Mouse (Mus musculus) kidney, embryonic 15.5 days (tissue): ENCODE data around the gene Lif. TPM values are rescaled to one million over a fixed set of nuclear protein-coding genes. Genes with fewer than 3 reads are reported as not detected.

ENCODE experiments used
- ATAC-seq: fragments of 200-750 bp; cut with Nextera tagmentation; replicated peaks from 2 replicates; pipeline ENCODE4 v1.8.0; 2017; ENCODE audit warnings: moderate TSS enrichment; ENCODE audit not compliant: low FRiP score
- H3K27ac ChIP-seq: fragments of 300-500 bp; sonication (generic); 2 replicates; pipeline ENCODE4 v1.5.1; 2015; ENCODE audit warnings: mild to moderate bottlenecking, inconsistent platforms
- H3K27me3 ChIP-seq: fragments of 300-500 bp; sonication (generic); 2 replicates; pipeline ENCODE4 v1.6.1; 2015; ENCODE audit warnings: inconsistent platforms
- H3K36me3 ChIP-seq: fragments of 300-500 bp; sonication (generic); 2 replicates; pipeline ENCODE4 v1.6.1; 2015; ENCODE audit warnings: inconsistent platforms
- H3K4me1 ChIP-seq: fragments of 300-500 bp; sonication (generic); 2 replicates; pipeline ENCODE4 v1.6.1; 2015; ENCODE audit warnings: inconsistent platforms
- H3K4me2 ChIP-seq: fragments of 300-500 bp; sonication (generic); 2 replicates; pipeline ENCODE4 v1.6.1; 2015; ENCODE audit warnings: moderate library complexity, mild to moderate bottlenecking, inconsistent platforms
- H3K4me3 ChIP-seq: fragments of 300-500 bp; sonication (generic); replicated peaks from 2 replicates; pipeline ENCODE4 v1.5.1; 2015; ENCODE audit warnings: mild to moderate bottlenecking, inconsistent platforms
- H3K9ac ChIP-seq: fragments of 300-500 bp; sonication (generic); 2 replicates; pipeline ENCODE4 v1.6.1; 2015; ENCODE audit warnings: mild to moderate bottlenecking, inconsistent platforms
- H3K9me3 ChIP-seq: fragments of 300-500 bp; sonication (generic); replicated peaks from 2 replicates; pipeline ENCODE4 v1.6.1; 2016; ENCODE audit warnings: inconsistent platforms
- WGBS: fragments of 180-500 bp; shearing (Covaris S2); methylation state at CpG from one replicate; pipeline ENCODE4 v1.1.7; 2015; ENCODE audit warnings: mixed read lengths; 5-methylcytosine and 5-hydroxymethylcytosine counted together
- polyA plus RNA-seq: library from polyadenylated mRNA; unstranded; fragments of >200 nt; fragmentation: Nextera tagmentation; extraction: Ambion mirVana; gene quantifications from 2 replicates; pipeline ENCODE4 v1.2.1, GENCODE M21; 2015

Gene Lif
- polyA plus RNA-seq, 1 experiment from 2014 or later: 0.08 TPM

GRCm38 (mm10) chr11:4305090-4305489 is 47.7 kb downstream of the Lif start:
- H3K4me2 ChIP-seq: no peak overlapping the region
- WGBS: 89% methylated on average over 4 of the region's 4 CpGs
- no peak for ATAC-seq

GRCm38 (mm10) chr11:4306086-4306485 is 48.7 kb downstream of the Lif start:
- Histone ChIP-seq H3K4me1 (peaks cover 27% of the 10 kb centered on the region), H3K9ac (no peak overlapping the region), H3K4me3 (no peak overlapping the region), H3K9me3 (no peaks in the 10 kb centered on the region), H3K36me3 (no peaks in the 10 kb centered on the region), H3K27ac (no peak overlapping the region), H3K27me3 (0 out of 2 replicates have a peak, but pooled peaks cover 3% of the 10 kb centered on the region), H3K4me2 (no peak overlapping the region)
- 67% methylated on average over 2 of the region's 2 CpGs for WGBS
- no peak for ATAC-seq

More at GRCm38 (mm10) chr11:4305090-4305489, 47.7 kb downstream of the Lif start:
- peaks cover 29% of the 10 kb centered on the region for H3K4me1 ChIP-seq
- H3K4me3 ChIP-seq: no peak overlapping the region
- H3K9me3 ChIP-seq: no peaks in the 10 kb centered on the region
- H3K27me3 ChIP-seq: 0 out of 2 replicates have a peak, but pooled peaks cover 3% of the 10 kb centered on the region
- no peak overlapping the region for H3K27ac ChIP-seq
- H3K36me3 ChIP-seq: no peaks in the 10 kb centered on the region
- no peak overlapping the region for H3K9ac ChIP-seq

GRCm38 (mm10) chr11:4308060-4308513 is 50.7 kb downstream of the Lif start:
- H3K27ac ChIP-seq: peak overlapping the region; percentile 60
- 0 out of 2 replicates have a peak, but pooled peaks have one; percentile 15 for ATAC-seq

GRCm38 (mm10) chr11:4308514-4309450 is 51.4 kb downstream of the Lif start:
- H3K9ac ChIP-seq: no peak overlapping the region
- no peaks in the 10 kb centered on the region for H3K36me3 ChIP-seq
- H3K4me2 ChIP-seq: peak overlapping the region; percentile 49
- 0 out of 2 replicates have a peak, but pooled peaks cover 3% of the 10 kb centered on the region for H3K27me3 ChIP-seq
- peak overlapping the region; percentile 16; the same call in 1 of the 2 replicates for H3K4me3 ChIP-seq
- WGBS: 30% methylated on average over 25 of the region's 25 CpGs
- peak; percentile 58; the same call in 1 of the 2 replicates for ATAC-seq
- H3K27ac ChIP-seq: peak overlapping the region; percentile 60
- no peaks in the 10 kb centered on the region for H3K9me3 ChIP-seq
- H3K4me1 ChIP-seq: peaks cover 19% of the 10 kb centered on the region

More at GRCm38 (mm10) chr11:4308060-4308513, 50.7 kb downstream of the Lif start:
- 0 out of 2 replicates have a peak, but pooled peaks cover 3% of the 10 kb centered on the region for H3K27me3 ChIP-seq
- H3K9me3 ChIP-seq: no peaks in the 10 kb centered on the region
- H3K36me3 ChIP-seq: no peaks in the 10 kb centered on the region
- WGBS: 22% methylated on average over 6 of the region's 6 CpGs
- peak overlapping the region; percentile 16; the same call in 1 of the 2 replicates for H3K4me3 ChIP-seq
- H3K4me2 ChIP-seq: peak overlapping the region; percentile 49
- no peak overlapping the region for H3K9ac ChIP-seq
- H3K4me1 ChIP-seq: peaks cover 19% of the 10 kb centered on the region

GRCm38 (mm10) chr11:4309613-4310012 is 52.3 kb downstream of the Lif start:
- H3K36me3 ChIP-seq: no peaks in the 10 kb centered on the region
- H3K27ac ChIP-seq: no peak overlapping the region
- no peak overlapping the region for H3K4me3 ChIP-seq
- 82% methylated on average over 4 of the region's 4 CpGs for WGBS
- no peaks in the 10 kb centered on the region for H3K27me3 ChIP-seq
- no peaks in the 10 kb centered on the region for H3K9me3 ChIP-seq
- H3K4me1 ChIP-seq: peaks cover 19% of the 10 kb centered on the region
- no peak for ATAC-seq
- H3K4me2 ChIP-seq: no peak overlapping the region
- H3K9ac ChIP-seq: no peak overlapping the region

GRCm38 (mm10) chr11:4310324-4310723 is 53.0 kb downstream of the Lif start:
- Histone ChIP-seq H3K36me3 (no peaks in the 10 kb centered on the region), H3K27me3 (no peaks in the 10 kb centered on the region), H3K27ac (no peak overlapping the region), H3K9ac (no peak overlapping the region), H3K4me2 (no peak overlapping the region), H3K4me1 (peaks cover 19% of the 10 kb centered on the region), H3K9me3 (no peaks in the 10 kb centered on the region), H3K4me3 (no peak overlapping the region)
- no peak for ATAC-seq
- 76% methylated on average over 4 of the region's 4 CpGs for WGBS

- Histone ChIP-seq H3K9me3 (no peaks in the 10 kb centered on the region), H3K27ac (no peak overlapping the region), H3K4me3 (no peak overlapping the region), H3K36me3 (no peaks in the 10 kb centered on the region), H3K4me2 (no peak overlapping the region), H3K27me3 (no peaks in the 10 kb centered on the region), H3K9ac (no peak overlapping the region), H3K4me1 (peaks cover 19% of the 10 kb centered on the region)
- no peak for ATAC-seq
- WGBS: 71% methylated on average over 4 of the region's 4 CpGs
Measured at GRCm38 (mm10) chr11:4312180-4312579, 54.8 kb downstream of the Lif start.

GRCm38 (mm10) chr11:4317287-4317686 is 59.9 kb downstream of the Lif start:
- Histone ChIP-seq H3K4me3 (no peak overlapping the region), H3K4me1 (no peaks in the 10 kb centered on the region), H3K27ac (no peak overlapping the region), H3K27me3 (no peaks in the 10 kb centered on the region), H3K9me3 (no peaks in the 10 kb centered on the region), H3K4me2 (no peak overlapping the region), H3K36me3 (no peaks in the 10 kb centered on the region), H3K9ac (no peak overlapping the region)
- ATAC-seq: no peak
- 73% methylated on average over 5 of the region's 5 CpGs for WGBS

GRCm38 (mm10) chr11:4318011-4318410 is 60.7 kb downstream of the Lif start:
- Histone ChIP-seq H3K9ac (no peak overlapping the region), H3K27me3 (no peaks in the 10 kb centered on the region), H3K4me1 (no peaks in the 10 kb centered on the region), H3K36me3 (no peaks in the 10 kb centered on the region), H3K9me3 (no peaks in the 10 kb centered on the region), H3K4me3 (no peak overlapping the region), H3K27ac (no peak overlapping the region), H3K4me2 (no peak overlapping the region)
- ATAC-seq: no peak
- WGBS: 49% methylated on average over 3 of the region's 3 CpGs

GRCm38 (mm10) chr11:4319212-4319955 is 62.0 kb downstream of the Lif start:
- 83% methylated on average over 14 of the region's 14 CpGs for WGBS
- Histone ChIP-seq H3K9ac (no peak overlapping the region), H3K27ac (no peak overlapping the region), H3K4me3 (no peak overlapping the region), H3K9me3 (no peaks in the 10 kb centered on the region), H3K4me2 (no peak overlapping the region), H3K27me3 (no peaks in the 10 kb centered on the region), H3K4me1 (no peaks in the 10 kb centered on the region), H3K36me3 (no peaks in the 10 kb centered on the region)
- no peak for ATAC-seq

- H3K4me3 ChIP-seq: no peak overlapping the region
- no peaks in the 10 kb centered on the region for H3K4me1 ChIP-seq
- no peak for ATAC-seq
- H3K9ac ChIP-seq: no peak overlapping the region
- no peaks in the 10 kb centered on the region for H3K36me3 ChIP-seq
- H3K9me3 ChIP-seq: no peaks in the 10 kb centered on the region
- H3K27ac ChIP-seq: no peak overlapping the region
- no peak overlapping the region for H3K4me2 ChIP-seq
- 79% methylated on average over 4 of the region's 4 CpGs for WGBS
- H3K27me3 ChIP-seq: no peaks in the 10 kb centered on the region
Measured at GRCm38 (mm10) chr11:4320876-4321275, 63.5 kb downstream of the Lif start.
